Mouse (Mus musculus): ENCODE results near the gene Vps52. TPM values are rescaled to one million over a fixed set of nuclear protein-coding genes. Genes with fewer than 3 reads are reported as not detected.

Gene Vps52
- total RNA-seq (2014; rRNA removed) (46.2 and 46.8 TPM in 2 replicates), polyA plus RNA-seq (2015; fragmentation: Nextera tagmentation; extraction: Ambion mirVana) (59.6 and 66.1 TPM in 2 replicates)

- H3K4me1 ChIP-seq (ENCODE audit: insufficient read depth): peaks cover 8% of the 10 kb centered on the region; the same call in 1 of the 2 replicates
- H3K4me3 ChIP-seq (ENCODE audit: low read depth, low read length): peak within 1 kb of the TSS; percentile 55
- H3K4me2 ChIP-seq (ENCODE audit: low read depth): peak within 1 kb of the TSS; percentile 58
- H3K27me3 ChIP-seq (ENCODE audit: insufficient read depth, low read length): no peaks in the 10 kb centered on the region
- peak within 1 kb of the TSS; percentile 93 for H3K27ac ChIP-seq (ENCODE audit: low read depth, low read length)
- WGBS: 3% methylated on average over 50 of the region's 50 CpGs
- H3K9me3 ChIP-seq (ENCODE audit: low read length): no peaks in the 10 kb centered on the region
- TF ChIP-seq CTCF (IDR thresholded peaks at IDR 0.05; ENCODE audit: low read depth): peak; percentile 37; the same call in 1 of the 2 replicates
- ATAC-seq (peak; percentile 91), DNase-seq (peak; percentile 98)
- peak within 1 kb of the TSS; percentile 82 for H3K9ac ChIP-seq
- peaks cover 46% of the 10 kb centered on the region for H3K36me3 ChIP-seq (ENCODE audit: insufficient read depth)
Measured at GRCm38 (mm10) chr17:33955555-33956214, at the start of gene Vps52, which contains the start of gene Rps18. TSS of gene Vps52 (plus strand) at chr17:33955812. TSS of gene Rps18 (minus strand) at chr17:33956001.

- H3K27me3 ChIP-seq (ENCODE audit: insufficient read depth, low read length): no peaks in the 10 kb centered on the region
- peak overlapping the region; percentile 91 for H3K27ac ChIP-seq (ENCODE audit: low read depth, low read length)
- DNase-seq (peak; percentile 65), ATAC-seq (peak; percentile 27)
- peaks cover 7% of the 10 kb centered on the region; the same call in 1 of the 2 replicates for H3K4me1 ChIP-seq (ENCODE audit: insufficient read depth)
- no peak for TF ChIP-seq CTCF (IDR thresholded peaks at IDR 0.05; ENCODE audit: low read depth)
- peak overlapping the region; percentile 80 for H3K4me3 ChIP-seq (ENCODE audit: low read depth, low read length)
- no peaks in the 10 kb centered on the region for H3K9me3 ChIP-seq (ENCODE audit: low read length)
- peak overlapping the region; percentile 77 for H3K4me2 ChIP-seq (ENCODE audit: low read depth)
- 2% methylated on average over 42 of the region's 44 CpGs for WGBS
- H3K9ac ChIP-seq: peak overlapping the region; percentile 90
- peaks cover 22% of the 10 kb centered on the region for H3K36me3 ChIP-seq (ENCODE audit: insufficient read depth)
Measured at GRCm38 (mm10) chr17:33908331-33909076, 47.1 kb upstream of the Vps52 start.

- peak; percentile 97 for ATAC-seq
Measured at GRCm38 (mm10) chr17:33909077-33909868, 46.3 kb upstream of the Vps52 start, which contains the start of gene Daxx. TSS of gene Daxx (plus strand) at chr17:33909414.

GRCm38 (mm10) chr17:33909869-33910250 is 45.8 kb upstream of the Vps52 start:
- no peaks in the 10 kb centered on the region for H3K9me3 ChIP-seq (ENCODE audit: low read length)
- H3K4me2 ChIP-seq (ENCODE audit: low read depth): peak overlapping the region; percentile 77
- peak overlapping the region; percentile 91 for H3K27ac ChIP-seq (ENCODE audit: low read depth, low read length)
- H3K9ac ChIP-seq: peak overlapping the region; percentile 90
- ATAC-seq (no peak), DNase-seq (peak; percentile 33)
- TF ChIP-seq CTCF (IDR thresholded peaks at IDR 0.05; ENCODE audit: low read depth): no peak
- H3K36me3 ChIP-seq (ENCODE audit: insufficient read depth): peaks cover 35% of the 10 kb centered on the region
- H3K4me3 ChIP-seq (ENCODE audit: low read depth, low read length): peak overlapping the region; percentile 80
- H3K4me1 ChIP-seq (ENCODE audit: insufficient read depth): peaks cover 7% of the 10 kb centered on the region; the same call in 1 of the 2 replicates
- H3K27me3 ChIP-seq (ENCODE audit: insufficient read depth, low read length): no peaks in the 10 kb centered on the region
- under 1% methylated on average over 14 of the region's 14 CpGs for WGBS

More at GRCm38 (mm10) chr17:33909077-33909868, 46.3 kb upstream of the Vps52 start, which contains the start of gene Daxx:
- peaks cover 7% of the 10 kb centered on the region; the same call in 1 of the 2 replicates for H3K4me1 ChIP-seq (ENCODE audit: insufficient read depth)
- no peaks in the 10 kb centered on the region for H3K27me3 ChIP-seq (ENCODE audit: insufficient read depth, low read length)
- DNase-seq: peak; percentile 99
- 2% methylated on average over 63 of the region's 68 CpGs for WGBS
- no peaks in the 10 kb centered on the region for H3K9me3 ChIP-seq (ENCODE audit: low read length)
- H3K4me3 ChIP-seq (ENCODE audit: low read depth, low read length): peak within 1 kb of the TSS; percentile 80
- peak within 1 kb of the TSS; percentile 77 for H3K4me2 ChIP-seq (ENCODE audit: low read depth)
- H3K9ac ChIP-seq: peak within 1 kb of the TSS; percentile 90
- peak within 1 kb of the TSS; percentile 91 for H3K27ac ChIP-seq (ENCODE audit: low read depth, low read length)
- TF ChIP-seq CTCF (IDR thresholded peaks at IDR 0.05; ENCODE audit: low read depth): no peak; the same call in 1 of the 2 replicates
- peaks cover 29% of the 10 kb centered on the region for H3K36me3 ChIP-seq (ENCODE audit: insufficient read depth)

- Histone ChIP-seq H3K27ac (ENCODE audit: low read depth, low read length) (no peak overlapping the region), H3K9me3 (ENCODE audit: low read length) (no peaks in the 10 kb centered on the region), H3K4me1 (ENCODE audit: insufficient read depth) (peaks cover 7% of the 10 kb centered on the region; the same call in 1 of the 2 replicates), H3K27me3 (ENCODE audit: insufficient read depth, low read length) (no peaks in the 10 kb centered on the region), H3K36me3 (ENCODE audit: insufficient read depth) (peaks cover 39% of the 10 kb centered on the region), H3K4me2 (ENCODE audit: low read depth) (peak overlapping the region; percentile 77), H3K4me3 (ENCODE audit: low read depth, low read length) (peak overlapping the region; percentile 80), H3K9ac (peak overlapping the region; percentile 90; the same call in 1 of the 2 replicates)
- DNase-seq: no peak
- TF ChIP-seq CTCF (IDR thresholded peaks at IDR 0.05; ENCODE audit: low read depth): peak; percentile 39
- no peak for ATAC-seq
- 51% methylated on average over 11 of the region's 11 CpGs for WGBS
Measured at GRCm38 (mm10) chr17:33910346-33911051, 45.1 kb upstream of the Vps52 start.

Data from forebrain, postnatal 0 days (tissue).